Mouse (Mus musculus) liver, adult 2 months (tissue): ENCODE measurements at regions not wholly inside any gene's neighbourhood (a gene's known extent, or its start where the extent isn't known, plus 50 kb on each side); places are given as distances from the start of the nearest gene placed in this dataset.

Source experiments
- CTCF ChIP-seq: fragments of 200-500 bp; IDR thresholded peaks from 2 replicates; pipeline ENCODE4 v1.5.1; 2011; ENCODE audit warnings: low read depth, low read length, control low read depth
- POLR2A ChIP-seq: fragments of 200-500 bp; IDR thresholded peaks from 2 replicates; pipeline ENCODE4 v1.6.1; 2011; ENCODE audit warnings: low read length, control low read depth; ENCODE audit not compliant: insufficient read depth; ENCODE audit errors: extremely low read depth

GRCm38 (mm10) chr10:98417807-98418743 is 496.1 kb upstream of the Atp2b1 start:
- TF ChIP-seq CTCF (no peak), POLR2A (no peak)
